Mouse (Mus musculus) right cerebral cortex, postnatal 36 days (tissue): Measurements from ENCODE around the gene Zbtb34.

ENCODE experiments used
- DNase-seq, 2 experiments: peaks; one replicate each; pipeline ENCODE4 v3.0.0; 2022; ENCODE audit warnings: low spot score in 2 of 2, mixed read lengths in 1 of 2

Zbtb34 gene

DNA sequence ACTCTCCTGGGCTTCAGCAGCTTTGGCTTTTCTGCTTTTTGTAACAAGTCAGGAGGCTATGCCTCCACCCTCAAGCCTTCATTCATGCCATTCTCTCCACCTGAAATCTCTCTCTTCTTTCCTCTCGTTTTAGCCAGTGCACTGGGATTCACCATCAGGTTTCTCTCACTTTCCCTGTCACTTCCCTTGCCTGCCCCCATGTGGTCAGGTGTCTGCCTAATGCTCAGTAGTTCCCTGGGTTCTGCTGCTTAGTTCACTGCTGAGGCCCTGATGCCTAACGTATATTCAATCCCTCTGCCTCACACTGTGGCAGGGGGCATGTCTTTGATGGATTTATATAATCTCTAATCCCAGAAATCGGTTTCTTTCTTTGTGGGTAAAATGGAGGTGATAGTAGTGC lies 29.9 kb downstream of the Zbtb34 start:
- DNase-seq: no peak

DNA sequence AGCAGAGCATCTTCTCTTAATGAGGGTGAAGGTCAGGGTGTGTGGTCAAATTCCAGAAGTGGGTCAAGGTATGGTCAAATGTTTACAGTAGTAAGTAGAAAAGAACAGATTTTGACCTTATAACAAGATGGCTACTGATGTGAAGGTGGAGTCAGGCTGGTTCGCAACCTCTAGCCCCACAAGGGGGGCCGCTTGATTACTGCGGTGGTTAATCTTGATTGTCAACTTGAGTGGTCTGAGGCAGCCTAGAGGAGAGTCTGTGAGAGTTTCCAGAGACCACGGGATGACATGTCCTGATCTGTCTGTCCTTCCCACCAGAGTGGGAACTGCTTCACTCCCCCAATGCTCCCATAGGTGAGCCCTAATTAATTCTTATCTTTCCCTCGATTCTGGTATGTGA lies 30.6 kb downstream of the Zbtb34 start:
- DNase-seq: no peak

DNA sequence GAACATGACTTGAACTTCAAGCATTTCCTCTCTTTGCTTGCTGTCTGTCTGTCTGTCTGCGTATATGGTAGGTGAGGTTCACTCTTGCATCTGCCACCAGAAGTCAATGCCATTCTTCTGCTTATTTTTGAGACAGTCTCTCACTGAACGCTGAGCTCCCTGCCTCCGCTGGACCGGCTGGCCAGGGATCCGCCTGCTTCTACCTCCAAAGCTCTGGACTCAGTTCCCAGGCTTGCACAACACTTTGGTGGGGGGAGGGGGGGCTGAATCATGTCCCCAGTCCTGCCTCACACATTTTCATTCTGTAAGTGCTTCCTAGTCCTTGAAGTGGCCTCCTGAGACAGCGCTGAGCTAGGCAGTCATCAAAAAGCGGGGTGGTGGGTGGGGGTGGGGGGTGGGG lies 32.0 kb downstream of the Zbtb34 start:
- DNase-seq: no peak

DNA sequence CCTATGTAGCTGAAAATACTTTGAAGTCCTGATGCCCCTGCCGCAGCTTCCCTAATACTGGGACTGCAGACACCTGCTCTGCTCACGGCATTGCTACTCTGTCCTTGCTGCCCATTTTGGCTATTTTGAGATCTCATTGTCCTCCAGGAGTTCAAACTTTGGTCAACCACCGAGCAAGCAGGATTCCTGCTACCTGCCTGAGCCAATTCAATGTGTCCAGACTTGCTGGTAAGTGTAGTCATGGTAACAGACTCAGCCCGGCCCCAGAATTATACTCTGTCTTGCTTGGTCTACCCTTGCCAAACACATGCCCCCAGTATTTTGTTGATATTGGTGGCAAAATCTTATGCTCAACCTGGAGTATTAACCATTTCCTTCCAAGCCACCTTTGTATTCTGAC lies 34.1 kb downstream of the Zbtb34 start:
- no peak for DNase-seq

DNA sequence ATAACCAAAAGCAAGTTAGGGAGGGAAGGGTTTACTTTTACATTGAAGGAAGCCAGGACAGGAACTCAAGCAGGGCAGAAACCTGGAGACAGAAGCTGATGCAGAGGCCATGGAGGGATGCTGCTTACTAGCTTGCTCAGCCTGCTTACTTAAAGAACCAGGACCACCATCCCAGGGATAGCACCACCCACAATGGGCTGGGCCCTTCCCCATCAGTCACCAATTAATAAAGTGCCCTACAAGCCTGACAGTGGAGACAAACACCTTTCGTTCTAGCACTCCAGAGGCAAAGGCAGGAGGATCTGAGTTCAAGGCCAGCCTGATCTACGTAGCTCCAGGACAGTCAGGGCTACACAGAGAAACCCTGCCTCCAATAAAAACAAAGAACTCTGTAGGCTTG lies 36.1 kb downstream of the Zbtb34 start:
- DNase-seq: no peak

DNA sequence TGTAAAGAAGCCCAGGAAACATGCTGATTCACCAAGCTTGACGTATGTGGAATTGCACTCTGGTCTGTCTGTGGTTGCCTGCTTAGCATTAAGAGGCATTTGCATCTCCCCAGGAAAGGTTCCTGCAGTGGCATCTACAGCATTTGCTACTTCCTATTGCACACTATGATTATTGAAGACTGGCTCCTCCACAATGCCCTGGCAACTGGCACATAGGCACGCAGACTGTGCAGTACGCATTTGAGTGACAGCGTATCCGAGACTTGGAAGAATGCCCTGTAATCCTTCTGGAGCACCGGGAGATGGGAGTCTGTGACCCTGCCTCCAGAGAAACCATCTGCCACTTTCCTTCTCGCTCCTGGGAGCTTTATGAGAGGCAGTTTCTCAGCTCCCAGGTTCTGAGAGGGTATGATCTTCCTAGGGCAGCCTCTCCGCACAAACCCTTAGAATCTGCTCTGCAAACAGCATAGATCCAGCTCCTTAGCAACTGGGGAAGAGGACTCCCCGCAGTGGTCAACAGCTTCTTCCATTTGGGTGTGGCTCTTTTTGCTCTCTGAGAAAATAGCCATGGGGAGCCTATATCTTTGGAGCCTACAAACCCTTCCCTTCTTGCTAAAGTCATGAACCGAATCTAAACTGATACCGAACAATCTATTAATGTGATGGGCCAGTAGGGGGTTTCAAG lies 37.0 kb downstream of the Zbtb34 start:
- no peak for DNase-seq

DNA sequence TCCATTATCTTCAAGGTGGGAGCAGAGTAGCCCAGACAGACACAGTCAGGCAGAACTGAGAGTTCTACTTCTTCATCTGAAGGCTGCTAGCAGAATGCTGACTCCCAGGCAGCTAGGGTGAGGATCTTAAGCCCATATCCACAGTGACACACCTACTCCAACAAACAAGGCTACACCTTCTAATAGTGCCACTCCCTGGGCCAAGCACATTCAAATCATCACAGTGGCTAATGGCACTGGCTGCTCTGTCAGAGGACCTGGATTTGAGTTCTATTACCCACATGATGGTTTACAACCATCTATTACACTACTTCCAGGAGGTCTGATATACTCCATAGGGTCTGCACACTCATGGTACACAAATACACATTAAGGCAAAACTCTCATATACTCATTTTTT lies 38.1 kb downstream of the Zbtb34 start:
- DNase-seq: no peak

DNA sequence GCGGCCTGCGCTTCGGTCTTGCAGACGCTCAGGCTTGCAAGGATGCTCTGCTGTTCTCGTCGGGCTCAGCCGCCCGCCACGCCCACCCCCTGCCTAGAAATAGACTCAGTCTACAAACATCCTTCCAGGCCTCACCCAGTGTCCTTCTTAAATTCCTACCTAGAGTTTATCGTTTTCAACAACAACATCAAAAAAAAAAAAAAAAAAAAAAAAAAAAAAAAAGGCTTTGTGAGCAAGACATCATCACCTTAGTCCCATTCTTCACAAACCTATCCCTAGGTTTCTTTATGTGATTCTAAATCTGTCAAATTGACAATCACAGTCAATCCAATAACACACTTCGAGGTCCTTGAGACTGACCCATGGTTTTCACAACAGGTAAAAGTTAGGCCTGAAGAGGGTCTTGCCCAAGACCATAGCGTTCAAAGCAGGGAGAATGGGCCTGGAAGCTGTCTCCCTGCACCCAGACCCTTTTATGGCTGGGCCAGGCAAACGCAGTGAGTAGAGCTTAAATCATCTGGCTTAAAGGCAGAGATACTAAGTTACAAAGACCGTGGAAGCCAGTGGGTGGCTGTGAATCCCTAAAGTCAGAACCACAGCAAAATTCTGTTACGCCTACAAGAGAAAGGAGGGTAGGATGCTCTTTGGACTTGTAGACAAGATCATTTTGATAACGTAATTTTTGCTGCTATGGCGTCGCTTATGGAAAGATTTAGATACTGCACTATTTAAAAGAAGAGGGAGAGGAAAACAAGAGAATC lies 59.3 kb downstream of the Zbtb34 start:
- DNase-seq: no peak

DNA sequence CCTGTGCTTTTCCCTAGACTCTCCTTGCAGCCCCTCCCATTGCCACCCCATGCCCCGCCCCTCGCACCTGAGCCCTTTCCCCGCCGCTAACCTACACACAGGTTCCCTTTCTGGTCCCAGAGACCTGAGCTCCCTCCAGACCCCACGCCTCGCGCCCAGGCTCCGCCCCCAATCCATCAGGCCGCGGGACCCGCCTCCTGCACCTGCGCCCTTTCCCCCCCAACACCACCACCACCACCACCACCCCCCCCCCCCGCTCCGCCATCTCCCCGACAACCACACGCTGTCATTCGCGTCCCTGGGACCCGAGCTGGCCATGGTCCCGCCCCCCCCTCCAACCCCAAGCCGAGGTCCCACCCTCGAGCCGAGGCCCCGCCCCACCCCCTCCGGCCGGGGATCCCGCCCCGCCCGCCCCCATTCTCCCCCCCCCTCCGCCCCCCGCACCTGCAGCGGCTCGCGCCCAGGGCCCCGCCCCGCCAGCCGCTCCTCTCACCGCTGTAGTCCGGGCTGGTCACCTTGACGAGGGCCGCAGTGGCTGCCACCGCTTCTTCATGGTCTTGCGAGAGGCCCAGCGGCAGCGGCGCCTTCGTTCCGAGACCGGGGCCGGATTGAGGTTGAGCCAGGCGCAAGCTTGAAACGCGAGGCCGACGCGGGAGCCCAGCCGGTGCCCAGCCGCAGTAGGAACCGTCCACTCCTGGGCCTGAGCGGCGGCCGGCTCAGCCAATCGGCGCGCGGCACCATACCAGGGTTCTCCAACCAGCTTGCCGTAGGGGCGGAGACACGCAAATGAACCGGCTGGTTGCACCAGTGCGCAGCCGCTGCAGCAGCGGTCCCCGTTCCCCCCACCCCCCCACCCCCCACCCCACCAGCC lies 60.1 kb downstream of the Zbtb34 start, which contains the start of gene Ralgps1:
Ralgps1 (minus strand) TSS at position 710 of the 871 bp plus-strand sequence.
- peak; percentile 97 to 98 for DNase-seq

DNA sequence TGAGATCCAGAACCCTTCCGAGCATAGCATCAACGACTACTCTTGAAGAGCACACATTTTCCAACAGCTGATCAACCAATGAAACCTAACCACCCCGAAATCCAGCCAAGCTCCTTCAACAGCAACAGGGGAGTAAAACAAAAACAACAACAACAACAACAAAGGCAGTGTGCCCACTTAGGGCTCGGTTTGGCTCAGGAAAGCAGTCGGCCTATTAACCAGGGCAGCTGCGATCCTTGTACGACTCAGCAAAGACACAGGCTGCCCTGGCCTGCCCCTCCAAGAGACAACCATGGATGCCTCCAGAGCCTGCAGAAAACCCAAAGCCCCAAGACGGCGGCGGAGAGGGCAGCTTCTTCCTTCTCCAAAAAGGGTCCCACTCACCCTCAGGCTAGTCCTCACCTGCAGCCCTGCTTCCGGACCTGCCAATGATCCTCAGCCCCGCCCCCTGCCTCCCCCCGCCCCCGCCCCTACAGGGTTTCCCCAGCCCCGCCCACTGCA lies 60.8 kb downstream of the Zbtb34 start:
- DNase-seq: no peak

DNA sequence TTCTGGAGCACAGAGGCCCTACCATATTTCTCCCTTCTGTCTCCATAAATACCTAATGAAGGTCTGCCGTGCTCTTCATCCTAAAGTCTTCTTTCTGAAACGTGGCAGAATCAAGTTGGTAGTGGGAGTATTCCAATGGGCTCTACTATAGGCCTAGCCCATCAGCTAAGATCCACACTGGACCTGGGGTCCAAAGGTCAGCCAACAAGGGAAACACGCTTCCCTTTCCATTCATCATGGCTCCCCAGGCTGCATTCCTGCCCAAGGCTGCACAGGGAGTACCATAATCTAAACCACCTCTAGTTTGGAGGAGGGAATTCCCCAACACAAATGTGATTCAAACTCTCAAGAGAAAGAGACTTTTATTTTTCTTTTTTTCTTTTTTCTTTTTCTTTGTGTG lies 61.7 kb downstream of the Zbtb34 start:
- no peak for DNase-seq

DNA sequence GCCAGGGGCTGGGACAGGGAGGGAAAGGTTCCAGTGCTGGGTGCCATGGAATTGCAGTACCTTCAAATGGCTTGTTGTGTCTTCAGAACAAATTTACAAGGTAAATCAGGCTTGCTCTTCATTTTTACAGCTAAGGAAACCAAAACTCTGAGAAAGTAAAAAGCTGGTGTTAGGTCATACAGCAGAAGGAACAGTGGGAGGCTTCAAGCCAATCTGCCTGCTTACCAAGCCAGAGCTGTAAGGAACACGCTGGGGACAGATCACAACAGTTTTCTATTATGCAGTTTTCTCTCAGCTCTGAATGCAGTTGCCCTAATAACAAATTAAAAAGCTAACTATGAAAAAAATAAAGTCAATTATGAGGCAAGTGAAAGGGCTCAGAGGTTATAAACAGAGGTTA lies 62.6 kb downstream of the Zbtb34 start:
- DNase-seq: no peak

DNA sequence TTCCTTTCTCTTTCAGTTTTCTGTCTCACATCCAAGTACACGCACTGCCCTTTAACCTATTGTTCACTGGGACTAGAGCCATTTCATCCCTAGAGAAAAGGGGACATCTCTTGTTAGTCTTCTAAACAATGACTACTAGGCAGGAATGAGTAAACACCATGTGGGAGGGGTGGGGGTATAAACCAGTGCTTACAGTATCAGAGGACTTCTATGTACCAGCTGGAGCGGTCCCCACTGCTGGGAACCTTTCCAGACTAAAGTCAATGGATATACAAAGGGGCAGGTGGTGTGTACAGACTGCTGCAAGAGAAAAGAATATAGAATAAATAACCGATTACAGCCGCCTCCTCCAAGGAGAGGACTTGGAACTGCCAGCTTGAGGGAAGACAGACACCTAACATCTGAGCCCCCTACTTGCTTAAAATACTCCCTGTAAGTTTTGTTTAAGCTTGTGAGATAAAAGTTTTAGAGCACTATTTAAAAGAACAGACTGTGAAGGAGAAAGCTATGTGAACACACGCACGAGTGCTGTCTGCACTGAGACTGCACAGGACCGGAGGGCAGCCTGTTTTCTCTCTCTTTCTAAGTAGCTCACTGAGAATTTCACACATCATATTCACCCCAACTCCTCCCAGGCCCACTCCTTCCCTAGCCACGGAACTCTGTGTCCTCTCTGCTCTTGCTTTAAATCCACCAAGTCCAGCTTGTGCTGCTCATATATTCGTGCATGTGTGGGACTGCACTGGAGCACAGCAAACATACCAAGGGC lies 65.2 kb downstream of the Zbtb34 start:
- no peak for DNase-seq

DNA sequence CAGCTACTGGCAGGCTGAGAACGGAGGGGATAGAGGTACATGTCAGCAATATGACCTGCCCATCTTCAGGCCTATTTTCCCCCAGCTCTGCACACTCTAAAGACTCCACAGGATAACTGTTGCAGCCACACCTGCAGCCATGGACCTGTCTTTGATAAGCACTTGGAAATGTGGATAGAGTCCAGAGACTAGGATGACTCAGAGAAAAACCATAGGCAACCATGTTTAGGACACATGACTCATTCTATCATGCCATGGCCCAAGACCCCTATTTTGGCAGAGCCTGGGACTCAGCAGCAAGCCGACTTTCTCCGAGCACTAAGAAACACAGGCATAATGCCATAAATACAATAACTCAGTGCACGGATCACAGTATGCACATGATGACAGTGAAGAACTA lies 66.5 kb downstream of the Zbtb34 start:
- DNase-seq: no peak

DNA sequence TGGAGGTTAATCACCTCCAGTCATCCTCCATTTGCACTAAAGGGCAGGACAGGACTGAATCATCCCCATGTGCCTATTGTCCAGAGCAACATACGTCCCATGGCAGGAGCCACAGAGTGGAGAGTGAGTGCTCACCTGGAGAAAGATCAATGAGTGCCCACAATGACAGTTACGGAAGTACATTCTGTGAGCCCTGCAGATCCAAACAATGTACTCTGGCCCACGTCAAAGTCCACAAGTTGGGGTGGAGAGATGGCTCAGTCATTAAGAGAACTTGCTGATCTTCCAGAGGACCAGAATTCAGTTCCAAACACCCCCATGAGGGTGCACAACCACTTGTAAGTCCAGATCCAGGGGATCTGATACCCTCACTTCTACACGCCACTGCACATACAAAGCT lies 67.2 kb downstream of the Zbtb34 start:
- no peak for DNase-seq

DNA sequence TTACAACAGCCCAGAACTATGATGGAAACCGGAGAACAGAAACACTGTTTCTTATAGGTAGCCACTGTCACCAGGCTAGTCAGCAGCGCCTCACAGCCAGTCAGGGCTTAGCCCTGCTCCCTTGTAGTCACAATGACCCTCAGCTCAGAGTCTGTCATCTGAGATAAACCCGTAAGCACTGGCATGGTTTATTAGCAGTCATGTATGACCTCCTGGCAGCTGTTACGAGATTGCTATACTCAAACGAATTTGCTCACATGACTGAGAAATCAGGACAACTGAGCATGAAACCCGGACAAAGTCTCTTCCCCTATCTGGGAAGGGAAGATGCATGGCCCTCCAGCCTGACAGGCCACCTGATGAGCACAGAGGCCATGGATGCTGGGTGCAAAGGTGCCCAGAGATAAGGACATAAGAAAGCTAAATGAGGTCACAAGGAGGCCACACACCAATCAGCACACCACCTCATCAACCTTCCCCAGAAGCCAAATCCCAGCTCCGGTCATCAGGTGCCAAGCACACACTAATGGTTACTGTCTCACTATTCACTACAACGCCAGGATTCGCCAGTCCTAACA lies 69.9 kb downstream of the Zbtb34 start:
- DNase-seq: no peak

DNA sequence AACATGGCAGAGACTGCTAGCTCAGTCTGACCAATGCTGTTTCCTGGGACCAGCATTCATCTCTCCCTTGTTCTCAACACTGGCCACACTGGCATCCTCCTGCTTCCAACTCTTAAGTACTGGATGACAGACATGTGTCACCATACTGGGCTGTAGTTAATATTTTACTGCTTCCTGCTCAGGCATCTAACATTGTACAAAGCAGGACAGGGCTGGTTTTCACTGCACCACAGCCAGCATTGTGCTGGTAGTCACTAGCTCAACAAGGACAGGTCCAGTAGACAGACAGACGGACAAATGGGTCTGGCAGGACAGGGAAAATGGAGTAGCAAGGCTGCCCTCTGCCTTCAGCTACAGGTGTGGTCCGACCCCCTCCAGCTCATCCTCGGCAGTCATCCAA lies 70.6 kb downstream of the Zbtb34 start:
- no peak for DNase-seq

DNA sequence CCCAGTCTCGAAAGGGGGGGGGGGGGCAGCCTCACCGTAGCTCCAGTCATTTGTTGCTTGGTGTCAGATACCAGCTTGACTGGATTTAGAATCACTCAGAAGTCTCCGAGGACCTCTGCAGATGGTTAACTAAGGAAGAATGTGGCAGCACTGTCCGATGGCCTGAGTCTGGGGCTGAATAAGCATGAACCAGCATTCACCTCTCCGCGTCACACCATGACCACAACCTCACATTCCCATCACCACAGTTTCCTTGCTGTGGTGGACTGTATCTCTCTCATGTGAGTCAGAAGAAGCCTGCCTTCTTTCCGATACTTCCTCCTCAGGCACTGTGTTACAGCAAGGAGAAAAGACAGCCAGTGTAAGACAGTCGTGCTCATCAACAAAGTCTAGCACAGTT lies 71.9 kb downstream of the Zbtb34 start:
- no peak for DNase-seq

DNA sequence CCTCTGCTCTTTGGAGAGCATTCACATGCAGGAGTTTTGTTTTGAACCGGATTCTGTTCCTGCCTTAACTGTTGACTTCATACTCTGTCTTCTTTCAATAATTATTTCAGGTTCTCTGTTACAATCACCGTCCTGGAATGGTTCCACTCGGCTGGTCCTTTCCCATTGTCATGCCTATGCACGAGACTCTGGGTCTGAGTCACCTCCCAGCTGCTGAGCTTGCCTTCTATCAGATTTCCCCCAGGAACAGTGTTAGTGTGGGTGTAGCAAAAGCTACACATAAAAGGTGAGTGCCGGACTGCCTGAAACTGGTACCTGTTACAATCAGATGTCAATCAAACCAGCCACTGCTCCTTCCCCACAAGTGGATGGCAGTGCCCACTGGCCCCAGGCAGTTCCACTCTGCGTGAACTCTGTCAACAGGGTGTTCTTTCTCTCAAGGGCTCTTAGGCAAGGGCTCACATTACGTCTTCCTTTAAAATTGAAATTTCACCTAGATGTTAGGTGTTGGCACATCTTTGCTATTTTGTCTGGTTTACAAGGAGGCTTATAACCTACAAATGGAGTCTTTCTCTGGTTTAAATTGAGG lies 73.8 kb downstream of the Zbtb34 start:
- DNase-seq: no peak
